Mouse (Mus musculus): ENCODE measurements around the gene Basp1. TPM values are rescaled to one million over a fixed set of nuclear protein-coding genes. Genes with fewer than 3 reads are reported as not detected.

Gene Basp1
- total and polyA plus RNA-seq, 2 experiments from 2014 or later, result 547 to 1,429 TPM

- Histone ChIP-seq H3K4me2 (ENCODE audit: low read depth, low read length, poor library complexity, severe bottlenecking) (no peak overlapping the region), H3K4me1 (ENCODE audit: insufficient read depth, low read length) (no peaks in the 10 kb centered on the region), H3K27me3 (ENCODE audit: insufficient read depth, low read length) (no peaks in the 10 kb centered on the region), H3K27ac (ENCODE audit: low read depth, low read length) (no peak overlapping the region), H3K36me3 (ENCODE audit: insufficient read depth, low read length) (no peaks in the 10 kb centered on the region), H3K9ac (replicated peaks; ENCODE audit: low read length, poor library complexity, severe bottlenecking) (no peak overlapping the region), H3K4me3 (ENCODE audit: low read depth, low read length) (no peak overlapping the region), H3K9me3 (ENCODE audit: low read length) (no peaks in the 10 kb centered on the region)
- ATAC-seq (ENCODE audit: low FRiP score) (no peak), DNase-seq (ENCODE audit: low spot score) (no peak)
- no peak for TF ChIP-seq CTCF (IDR thresholded peaks at IDR 0.05)
- WGBS, result 82% methylated on average over 6 of the region's 6 CpGs
Observed at GRCm38 (mm10) chr15:25354738-25355137, 58.8 kb downstream of the Basp1 start.

- Histone ChIP-seq H3K4me2 (ENCODE audit: low read depth, low read length, poor library complexity, severe bottlenecking) (no peak overlapping the region), H3K36me3 (ENCODE audit: insufficient read depth, low read length) (no peaks in the 10 kb centered on the region), H3K9me3 (ENCODE audit: low read length) (no peaks in the 10 kb centered on the region), H3K27ac (ENCODE audit: low read depth, low read length) (no peak overlapping the region), H3K4me3 (ENCODE audit: low read depth, low read length) (no peak overlapping the region), H3K4me1 (ENCODE audit: insufficient read depth, low read length) (no peaks in the 10 kb centered on the region), H3K9ac (replicated peaks; ENCODE audit: low read length, poor library complexity, severe bottlenecking) (no peak overlapping the region), H3K27me3 (ENCODE audit: insufficient read depth, low read length) (no peaks in the 10 kb centered on the region)
- DNase-seq (ENCODE audit: low spot score) (no peak), ATAC-seq (ENCODE audit: low FRiP score) (no peak)
- TF ChIP-seq CTCF (IDR thresholded peaks at IDR 0.05), result no peak
- WGBS, result 86% methylated on average over 6 of the region's 6 CpGs
Observed at GRCm38 (mm10) chr15:25353498-25353897, 60.1 kb downstream of the Basp1 start.

- Histone ChIP-seq H3K4me1 (ENCODE audit: insufficient read depth, low read length) (no peaks in the 10 kb centered on the region), H3K27ac (ENCODE audit: low read depth, low read length) (no peak overlapping the region), H3K9me3 (ENCODE audit: low read length) (no peaks in the 10 kb centered on the region), H3K4me2 (ENCODE audit: low read depth, low read length, poor library complexity, severe bottlenecking) (no peak overlapping the region), H3K27me3 (ENCODE audit: insufficient read depth, low read length) (no peaks in the 10 kb centered on the region), H3K4me3 (ENCODE audit: low read depth, low read length) (no peak overlapping the region), H3K36me3 (ENCODE audit: insufficient read depth, low read length) (no peaks in the 10 kb centered on the region), H3K9ac (replicated peaks; ENCODE audit: low read length, poor library complexity, severe bottlenecking) (no peak overlapping the region)
- 54% methylated on average over 6 of the region's 6 CpGs for WGBS
- no peak for DNase-seq (ENCODE audit: low spot score)
- no peak for ATAC-seq (ENCODE audit: low FRiP score)
- no peak for TF ChIP-seq CTCF (IDR thresholded peaks at IDR 0.05)
Observed at GRCm38 (mm10) chr15:25343263-25343662, 70.3 kb downstream of the Basp1 start.

GRCm38 (mm10) chr15:25335277-25335676, 78.3 kb downstream of the Basp1 start:
- H3K4me2 ChIP-seq (ENCODE audit: low read depth, low read length, poor library complexity, severe bottlenecking), result no peak overlapping the region
- no peaks in the 10 kb centered on the region for H3K4me1 ChIP-seq (ENCODE audit: insufficient read depth, low read length)
- H3K9ac ChIP-seq (replicated peaks; ENCODE audit: low read length, poor library complexity, severe bottlenecking), result no peak overlapping the region
- no peak for ATAC-seq (ENCODE audit: low FRiP score)
- no peak overlapping the region for H3K27ac ChIP-seq (ENCODE audit: low read depth, low read length)
- no peak for TF ChIP-seq CTCF (IDR thresholded peaks at IDR 0.05)
- H3K9me3 ChIP-seq (ENCODE audit: low read length), result no peaks in the 10 kb centered on the region
- no peaks in the 10 kb centered on the region for H3K36me3 ChIP-seq (ENCODE audit: insufficient read depth, low read length)
- H3K27me3 ChIP-seq (ENCODE audit: insufficient read depth, low read length), result no peaks in the 10 kb centered on the region
- H3K4me3 ChIP-seq (ENCODE audit: low read depth, low read length), result no peak overlapping the region
- WGBS, result 93% methylated on average over 11 of the region's 11 CpGs
- DNase-seq (ENCODE audit: low spot score), result no peak

- Histone ChIP-seq H3K9me3 (ENCODE audit: low read length) (no peaks in the 10 kb centered on the region), H3K4me1 (ENCODE audit: insufficient read depth, low read length) (no peaks in the 10 kb centered on the region), H3K4me2 (ENCODE audit: low read depth, low read length, poor library complexity, severe bottlenecking) (no peak overlapping the region), H3K27ac (ENCODE audit: low read depth, low read length) (no peak overlapping the region), H3K27me3 (ENCODE audit: insufficient read depth, low read length) (no peaks in the 10 kb centered on the region), H3K36me3 (ENCODE audit: insufficient read depth, low read length) (no peaks in the 10 kb centered on the region), H3K4me3 (ENCODE audit: low read depth, low read length) (no peak overlapping the region), H3K9ac (replicated peaks; ENCODE audit: low read length, poor library complexity, severe bottlenecking) (no peak overlapping the region)
- DNase-seq (ENCODE audit: low spot score) (no peak), ATAC-seq (ENCODE audit: low FRiP score) (no peak)
- 46% methylated on average over 16 of the region's 16 CpGs for WGBS
- no peak for TF ChIP-seq CTCF (IDR thresholded peaks at IDR 0.05)
Observed at GRCm38 (mm10) chr15:25331877-25332445, 81.6 kb downstream of the Basp1 start.

GRCm38 (mm10) chr15:25330946-25331345, 82.6 kb downstream of the Basp1 start:
- no peak overlapping the region for H3K4me2 ChIP-seq (ENCODE audit: low read depth, low read length, poor library complexity, severe bottlenecking)
- H3K9me3 ChIP-seq (ENCODE audit: low read length), result no peaks in the 10 kb centered on the region
- DNase-seq (ENCODE audit: low spot score) (no peak), ATAC-seq (ENCODE audit: low FRiP score) (no peak)
- no peak overlapping the region for H3K27ac ChIP-seq (ENCODE audit: low read depth, low read length)
- no peaks in the 10 kb centered on the region for H3K4me1 ChIP-seq (ENCODE audit: insufficient read depth, low read length)
- no peaks in the 10 kb centered on the region for H3K36me3 ChIP-seq (ENCODE audit: insufficient read depth, low read length)
- H3K4me3 ChIP-seq (ENCODE audit: low read depth, low read length), result no peak overlapping the region
- H3K9ac ChIP-seq (replicated peaks; ENCODE audit: low read length, poor library complexity, severe bottlenecking), result no peak overlapping the region
- 53% methylated on average over 4 of the region's 4 CpGs for WGBS
- no peaks in the 10 kb centered on the region for H3K27me3 ChIP-seq (ENCODE audit: insufficient read depth, low read length)
- TF ChIP-seq CTCF (IDR thresholded peaks at IDR 0.05), result no peak
